Mouse (Mus musculus): Measurements from ENCODE around the gene D3Ertd254e. TPM values are rescaled to one million over a fixed set of nuclear protein-coding genes. Genes with fewer than 3 reads are reported as not detected.
"Not testable (repeated sequence)": the region's sequence is repeated elsewhere in the genome, so short reads cannot be mapped to it uniquely, and the experiment has no call there.

Gene D3Ertd254e
- 11.7 and 11.8 TPM in 2 replicates for polyA plus RNA-seq (2016; fragmentation: Nextera tagmentation; extraction: Ambion mirVana)

- Histone ChIP-seq H3K9ac (peak within 1 kb of the TSS; percentile 81), H3K4me1 (peaks cover 16% of the 10 kb centered on the region), H3K27me3 (no peaks in the 10 kb centered on the region), H3K4me2 (replicated peaks) (peak within 1 kb of the TSS; percentile 62), H3K4me3 (peak within 1 kb of the TSS; percentile 84), H3K27ac (peak within 1 kb of the TSS; percentile 88), H3K9me3 (replicated peaks) (no peaks in the 10 kb centered on the region), H3K36me3 (no peaks in the 10 kb centered on the region)
- WGBS: under 1% methylated on average over 54 of the region's 54 CpGs
- ATAC-seq (ENCODE audit: low FRiP score): peak; percentile 100
Observed at GRCm38 (mm10) chr3:36150934-36151686, at the start of gene D3Ertd254e. D3Ertd254e (plus strand) TSS chr3:36151017.

- Histone ChIP-seq H3K27me3 (no peaks in the 10 kb centered on the region), H3K4me2 (replicated peaks) (no peak overlapping the region)
- 84% methylated on average over 4 of the region's 4 CpGs for WGBS
Observed at GRCm38 (mm10) chr3:36116076-36116475, 34.7 kb upstream of the D3Ertd254e start.

GRCm38 (mm10) chr3:36119684-36120548, 30.9 kb upstream of the D3Ertd254e start:
- H3K9me3 ChIP-seq (replicated peaks): peaks cover 10% of the 10 kb centered on the region; the same call in 1 of the 2 replicates
- H3K4me2 ChIP-seq (replicated peaks): no peak overlapping the region
- H3K27ac ChIP-seq: no peak overlapping the region
- ATAC-seq (ENCODE audit: low FRiP score): no peak
- H3K27me3 ChIP-seq: no peaks in the 10 kb centered on the region
- H3K4me3 ChIP-seq: no peak overlapping the region
- no peak overlapping the region for H3K9ac ChIP-seq
- H3K36me3 ChIP-seq: no peaks in the 10 kb centered on the region
- H3K4me1 ChIP-seq: no peaks in the 10 kb centered on the region

More at GRCm38 (mm10) chr3:36116076-36116475, 34.7 kb upstream of the D3Ertd254e start:
- Histone ChIP-seq H3K36me3 (no peaks in the 10 kb centered on the region), H3K9me3 (replicated peaks) (no peaks in the 10 kb centered on the region), H3K27ac (no peak overlapping the region), H3K9ac (no peak overlapping the region), H3K4me3 (no peak overlapping the region), H3K4me1 (no peaks in the 10 kb centered on the region)
- ATAC-seq (ENCODE audit: low FRiP score): no peak

GRCm38 (mm10) chr3:36126176-36126575, 24.6 kb upstream of the D3Ertd254e start:
- H3K4me2 ChIP-seq (replicated peaks); H3K4me1 ChIP-seq; H3K9ac ChIP-seq; H3K27me3 ChIP-seq; H3K27ac ChIP-seq; H3K36me3 ChIP-seq; H3K9me3 ChIP-seq (replicated peaks); H3K4me3 ChIP-seq; ATAC-seq (ENCODE audit: low FRiP score): not testable (repeated sequence)
- WGBS: 94% methylated on average over 9 of the region's 9 CpGs

GRCm38 (mm10) chr3:36136152-36136551, 14.7 kb upstream of the D3Ertd254e start:
- Histone ChIP-seq H3K27ac (no peak overlapping the region), H3K36me3 (no peaks in the 10 kb centered on the region), H3K4me1 (no peaks in the 10 kb centered on the region), H3K27me3 (no peaks in the 10 kb centered on the region), H3K9me3 (replicated peaks) (no peaks in the 10 kb centered on the region), H3K4me3 (no peak overlapping the region), H3K4me2 (replicated peaks) (no peak overlapping the region), H3K9ac (no peak overlapping the region)
- no peak for ATAC-seq (ENCODE audit: low FRiP score)

- no peak overlapping the region for H3K27ac ChIP-seq
- no peaks in the 10 kb centered on the region for H3K36me3 ChIP-seq
- H3K4me2 ChIP-seq (replicated peaks): no peak overlapping the region
- no peaks in the 10 kb centered on the region for H3K4me1 ChIP-seq
- no peaks in the 10 kb centered on the region for H3K9me3 ChIP-seq (replicated peaks)
- 49% methylated on average over 2 of the region's 2 CpGs for WGBS
- ATAC-seq (ENCODE audit: low FRiP score): no peak
- H3K9ac ChIP-seq: no peak overlapping the region
- no peaks in the 10 kb centered on the region for H3K27me3 ChIP-seq
- H3K4me3 ChIP-seq: no peak overlapping the region
Observed at GRCm38 (mm10) chr3:36137560-36137959, 13.3 kb upstream of the D3Ertd254e start.

GRCm38 (mm10) chr3:36138171-36138660, 12.6 kb upstream of the D3Ertd254e start:
- Histone ChIP-seq H3K4me2 (replicated peaks) (no peak overlapping the region), H3K4me1 (no peaks in the 10 kb centered on the region), H3K9ac (no peak overlapping the region), H3K27ac (no peak overlapping the region), H3K27me3 (no peaks in the 10 kb centered on the region), H3K9me3 (replicated peaks) (no peaks in the 10 kb centered on the region), H3K4me3 (no peak overlapping the region), H3K36me3 (no peaks in the 10 kb centered on the region)
- ATAC-seq (ENCODE audit: low FRiP score): no peak
- 81% methylated on average over 1 of the region's 1 CpGs for WGBS

- no peaks in the 10 kb centered on the region for H3K27me3 ChIP-seq
- no peak overlapping the region for H3K27ac ChIP-seq
- no peak overlapping the region for H3K9ac ChIP-seq
- no peak for ATAC-seq (ENCODE audit: low FRiP score)
- no peak overlapping the region for H3K4me2 ChIP-seq (replicated peaks)
- no peaks in the 10 kb centered on the region for H3K4me1 ChIP-seq
- H3K4me3 ChIP-seq: no peak overlapping the region
- no peaks in the 10 kb centered on the region for H3K36me3 ChIP-seq
- no peaks in the 10 kb centered on the region for H3K9me3 ChIP-seq (replicated peaks)
Observed at GRCm38 (mm10) chr3:36138996-36139395, 11.8 kb upstream of the D3Ertd254e start.

GRCm38 (mm10) chr3:36150537-36150933, 282 bp upstream of the D3Ertd254e start:
- Histone ChIP-seq H3K36me3 (no peaks in the 10 kb centered on the region), H3K27ac (no peak overlapping the region), H3K9ac (no peak overlapping the region), H3K4me1 (peaks cover 16% of the 10 kb centered on the region), H3K4me2 (replicated peaks) (peak overlapping the region; percentile 62), H3K9me3 (replicated peaks) (no peaks in the 10 kb centered on the region), H3K4me3 (peak overlapping the region; percentile 84), H3K27me3 (no peaks in the 10 kb centered on the region)
- 10% methylated on average over 1 of the region's 1 CpGs for WGBS
- ATAC-seq (ENCODE audit: low FRiP score): peak; percentile 2; the same call in 1 of the 2 replicates

- WGBS: 20% methylated on average over 5 of the region's 5 CpGs
- no peak overlapping the region for H3K27ac ChIP-seq
- 0 out of 2 replicates have a peak, but pooled peaks cover 9% of the 10 kb centered on the region for H3K9me3 ChIP-seq (replicated peaks)
- no peak for ATAC-seq (ENCODE audit: low FRiP score)
- no peaks in the 10 kb centered on the region for H3K27me3 ChIP-seq
- H3K9ac ChIP-seq: no peak overlapping the region
- no peak overlapping the region for H3K4me2 ChIP-seq (replicated peaks)
- H3K4me3 ChIP-seq: no peak overlapping the region
- H3K4me1 ChIP-seq: peaks cover 16% of the 10 kb centered on the region
- peaks cover 10% of the 10 kb centered on the region for H3K36me3 ChIP-seq
Observed at GRCm38 (mm10) chr3:36155268-36155667, 4.5 kb downstream of the D3Ertd254e start.

GRCm38 (mm10) chr3:36170670-36171210, 19.9 kb downstream of the D3Ertd254e start:
- no peak overlapping the region for H3K4me3 ChIP-seq
- no peaks in the 10 kb centered on the region for H3K27me3 ChIP-seq
- 96% methylated on average over 1 of the region's 1 CpGs for WGBS
- H3K27ac ChIP-seq: no peak overlapping the region
- ATAC-seq (ENCODE audit: low FRiP score): no peak
- peaks cover 31% of the 10 kb centered on the region for H3K36me3 ChIP-seq
- H3K4me1 ChIP-seq: no peaks in the 10 kb centered on the region
- H3K9me3 ChIP-seq (replicated peaks): no peaks in the 10 kb centered on the region
- H3K9ac ChIP-seq: no peak overlapping the region
- H3K4me2 ChIP-seq (replicated peaks): no peak overlapping the region

- WGBS: 88% methylated on average over 1 of the region's 1 CpGs
- H3K9me3 ChIP-seq (replicated peaks): no peaks in the 10 kb centered on the region
- no peaks in the 10 kb centered on the region for H3K4me1 ChIP-seq
- H3K27ac ChIP-seq: no peak overlapping the region
- peaks cover 25% of the 10 kb centered on the region for H3K36me3 ChIP-seq
- no peak overlapping the region for H3K4me3 ChIP-seq
- H3K27me3 ChIP-seq: no peaks in the 10 kb centered on the region
- no peak for ATAC-seq (ENCODE audit: low FRiP score)
- no peak overlapping the region for H3K4me2 ChIP-seq (replicated peaks)
- no peak overlapping the region for H3K9ac ChIP-seq
Observed at GRCm38 (mm10) chr3:36171348-36171747, 20.5 kb downstream of the D3Ertd254e start.

Measured in hindbrain, embryonic 12.5 days (tissue).